Mouse (Mus musculus) ovary, postnatal 14 days (tissue): ENCODE data around the gene Rpl35a.
"Not testable (repeated sequence)": the region's sequence is repeated elsewhere in the genome, so short reads cannot be mapped to it uniquely, and the experiment has no call there.

Source experiments
- DNase-seq: peaks from one replicate; pipeline ENCODE4 v3.0.0; 2022; ENCODE audit warnings: low spot score

Rpl35a gene

DNA sequence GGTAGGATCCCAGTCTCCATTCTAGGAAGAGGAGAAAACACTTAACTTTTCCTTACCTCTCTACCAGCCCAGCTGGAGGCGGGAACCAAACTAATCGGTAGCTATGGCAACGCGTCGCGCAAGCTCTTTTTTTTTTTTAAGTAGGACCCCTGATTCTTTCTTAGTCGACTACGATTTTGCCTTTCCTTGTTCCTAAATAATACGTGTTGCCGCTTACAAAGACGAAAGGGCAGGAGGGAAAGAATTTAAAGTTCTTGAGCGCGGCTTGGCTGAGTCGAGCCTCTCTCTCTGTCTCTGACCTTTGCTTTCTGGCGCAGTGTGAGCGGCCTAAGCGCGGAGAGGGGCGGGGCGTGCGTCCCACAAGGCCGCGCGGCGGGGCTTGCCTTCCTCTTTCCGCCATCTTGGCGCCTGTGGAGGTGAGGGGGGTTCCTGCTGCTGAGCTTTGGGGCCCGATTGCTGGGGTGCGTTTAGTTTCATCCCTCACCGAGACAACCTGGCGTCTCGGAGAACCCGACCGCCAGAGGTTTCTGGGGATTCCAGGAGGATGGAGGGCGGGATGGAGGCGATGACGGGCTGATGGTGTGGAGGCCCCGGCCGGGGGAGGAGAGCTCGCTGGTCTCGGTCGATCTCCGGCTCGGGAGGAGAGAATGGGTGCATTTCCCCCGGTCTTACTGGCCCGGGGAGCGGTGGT lies at the start of gene Rpl35a, which contains the start of gene Iqcg:
TSS of gene Rpl35a (plus strand) at position 359 of the 691 bp plus-strand sequence.
TSS of gene Iqcg (minus strand) at position 124 of the 691 bp plus-strand sequence.
- peak; percentile 81 for DNase-seq

DNA sequence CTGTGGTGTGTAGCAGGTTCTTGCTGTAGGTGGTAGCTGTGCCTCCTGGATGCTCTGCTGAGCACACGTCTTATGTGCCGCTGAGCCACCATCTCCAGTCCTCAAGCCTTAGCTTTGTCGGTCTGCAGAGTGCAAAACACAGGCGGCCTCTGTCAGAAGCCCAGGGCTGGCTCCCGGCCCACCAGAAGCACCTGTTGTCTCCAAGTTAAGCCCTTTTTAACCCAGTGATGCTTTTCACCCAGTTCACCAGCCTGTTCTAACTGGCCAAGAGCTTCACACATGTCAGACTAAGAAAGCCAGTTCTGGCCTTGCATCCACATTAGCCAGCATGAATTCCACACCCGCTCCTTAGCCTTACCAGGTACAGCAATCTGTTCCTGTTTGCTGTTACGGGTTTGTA lies 49.4 kb upstream of the Rpl35a start:
- DNase-seq: no peak

DNA sequence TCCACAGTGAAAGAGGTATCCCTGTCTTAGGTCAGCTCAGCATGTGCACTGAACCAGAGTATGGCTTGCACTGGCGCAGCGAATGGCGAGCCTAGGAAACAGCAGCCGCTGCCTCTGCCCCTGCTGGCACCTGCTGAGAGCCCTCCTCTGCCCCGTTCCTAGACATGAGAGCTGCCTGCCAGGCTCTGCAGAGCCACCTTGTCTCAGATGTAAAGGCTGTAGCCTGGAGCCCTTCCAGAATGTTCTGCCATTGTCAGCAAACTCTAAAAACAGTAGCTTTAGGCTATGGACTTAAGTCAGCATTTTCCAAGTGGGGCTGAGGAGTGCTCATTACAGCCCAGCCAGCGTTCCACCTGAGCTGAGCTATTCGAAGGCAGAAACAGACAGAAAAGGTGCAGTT lies 48.8 kb upstream of the Rpl35a start:
- no peak for DNase-seq

DNA sequence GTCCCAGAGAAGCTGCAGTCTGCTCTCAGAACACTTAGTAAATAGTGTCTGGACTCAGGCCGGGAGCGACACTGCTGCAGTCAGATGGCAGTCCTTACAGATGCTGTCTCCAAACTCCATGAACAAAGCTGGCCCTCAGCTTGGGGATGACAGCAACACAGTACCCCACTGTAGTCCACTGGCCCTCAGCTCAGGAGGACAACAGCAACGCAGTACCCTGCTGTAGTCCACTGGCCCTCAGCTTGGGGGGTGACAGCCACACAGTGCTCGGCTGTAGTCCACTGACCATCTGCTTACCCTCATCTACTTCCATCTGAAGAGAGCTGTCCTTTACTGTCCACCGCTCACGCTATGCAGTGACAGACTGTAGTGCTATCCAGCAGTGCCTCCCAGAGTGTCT lies 46.1 kb upstream of the Rpl35a start:
- no peak for DNase-seq

DNA sequence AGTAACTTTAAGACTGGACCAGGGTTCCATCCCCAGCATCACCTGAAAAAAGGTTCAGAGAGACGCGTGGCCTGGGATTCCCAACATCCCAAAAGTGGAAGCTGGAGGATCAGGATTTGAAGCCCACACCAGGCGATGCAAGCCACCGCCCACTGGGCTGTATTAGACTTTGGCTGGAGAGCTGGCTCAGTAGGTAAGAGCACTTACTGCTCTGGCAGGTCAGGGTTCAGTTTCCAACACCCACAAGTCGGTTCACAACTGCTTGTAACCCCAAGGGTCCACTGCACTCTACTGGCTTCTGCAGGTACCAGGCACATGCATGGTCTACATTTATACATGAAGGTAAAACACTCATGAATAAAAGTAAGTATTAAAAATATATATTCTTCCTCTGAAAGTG lies 42.5 kb upstream of the Rpl35a start:
- no peak for DNase-seq

DNA sequence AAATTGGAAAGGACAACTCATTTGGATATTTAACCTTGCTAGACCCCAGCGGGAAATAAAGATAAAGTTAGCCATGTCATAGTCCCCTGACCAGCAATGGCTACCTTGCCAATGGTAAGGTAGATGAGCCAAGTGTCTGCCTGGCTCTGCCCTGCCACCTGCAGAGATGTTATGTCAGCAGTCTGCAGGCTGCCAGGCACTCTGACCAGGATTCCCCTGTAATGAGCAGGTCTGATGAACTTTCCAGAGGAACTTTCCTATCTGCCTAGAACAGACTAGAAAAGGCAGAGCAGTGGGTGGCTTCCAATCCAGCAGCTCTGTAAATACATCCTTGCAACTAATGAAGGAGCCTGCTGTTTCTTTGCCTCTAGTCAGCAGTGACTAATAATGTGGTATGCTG lies 41.3 kb upstream of the Rpl35a start:
- no peak for DNase-seq

DNA sequence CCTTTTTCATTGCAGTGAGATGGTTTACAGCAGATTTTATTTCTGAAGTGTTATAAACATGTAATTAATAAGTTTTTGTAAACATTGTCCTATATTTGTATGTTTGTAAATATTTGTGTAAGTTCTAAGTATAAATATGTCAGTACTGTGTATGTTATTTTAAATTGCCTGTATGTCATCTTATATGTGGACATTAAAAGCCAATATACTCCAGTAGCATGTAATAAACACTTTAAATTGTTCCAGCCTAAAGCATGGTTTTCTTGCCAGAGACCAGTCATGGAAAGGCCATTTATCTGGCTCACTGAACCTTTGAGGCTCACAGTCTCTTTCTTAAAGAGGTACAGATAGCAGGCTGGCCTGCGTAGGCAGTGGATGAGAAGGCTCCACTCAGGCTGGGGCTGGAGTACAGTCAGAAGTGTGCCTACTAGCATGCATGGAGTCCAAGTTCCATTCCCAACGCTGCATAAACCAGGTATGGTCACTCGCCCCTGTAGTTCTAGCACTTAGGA lies 40.8 kb upstream of the Rpl35a start:
- no peak for DNase-seq

DNA sequence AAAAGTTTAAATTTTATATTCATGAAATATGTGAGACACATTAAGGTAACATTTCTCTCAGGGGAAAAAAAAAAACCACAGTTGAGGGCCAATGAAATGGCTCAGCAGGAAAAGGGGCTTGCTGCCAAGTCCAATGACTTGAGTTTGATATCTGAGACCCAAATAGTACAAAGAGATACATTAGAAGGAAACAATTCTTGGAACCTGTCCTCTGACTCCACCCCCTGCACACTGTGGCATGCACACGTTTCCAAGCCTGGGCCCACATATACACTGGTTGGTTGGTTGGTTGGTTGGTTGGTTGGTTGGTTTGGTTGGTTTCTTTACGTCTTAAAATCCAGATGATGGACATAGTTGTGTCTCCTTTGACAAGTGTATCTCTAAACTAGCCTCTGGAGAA lies 40.3 kb upstream of the Rpl35a start:
- no peak for DNase-seq

DNA sequence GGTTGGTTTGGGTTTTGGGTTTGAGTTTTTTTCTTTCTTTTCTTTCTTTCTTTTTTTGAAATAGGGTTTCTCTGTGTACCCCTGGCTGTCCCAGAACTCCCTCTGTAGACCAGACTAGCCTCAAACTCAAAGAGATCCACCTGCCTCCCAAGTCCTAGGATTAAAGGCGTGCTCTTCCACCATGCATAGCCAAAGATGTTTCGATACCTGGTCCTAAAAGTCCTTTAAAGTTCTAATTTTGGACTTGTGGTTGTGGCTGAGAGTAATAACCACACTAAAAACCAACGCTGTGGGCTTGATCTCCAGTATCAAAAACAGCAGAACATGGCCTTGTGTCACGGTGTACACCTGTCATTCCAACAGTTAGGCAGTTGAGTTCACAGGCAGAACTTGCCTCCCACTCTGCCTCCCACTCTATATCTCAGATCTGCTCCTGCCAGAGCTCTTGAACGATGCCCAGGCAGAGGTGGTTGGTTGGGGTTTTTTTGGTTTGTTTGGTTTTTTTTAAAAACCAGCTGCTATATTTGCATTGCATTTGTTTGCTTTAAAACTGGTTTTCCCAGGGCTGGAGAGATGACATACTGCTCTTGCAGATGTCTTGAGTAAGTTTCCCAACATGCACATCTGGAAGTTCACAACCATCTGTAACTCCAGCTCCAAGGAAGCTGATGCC lies 38.4 kb upstream of the Rpl35a start:
- no peak for DNase-seq

DNA sequence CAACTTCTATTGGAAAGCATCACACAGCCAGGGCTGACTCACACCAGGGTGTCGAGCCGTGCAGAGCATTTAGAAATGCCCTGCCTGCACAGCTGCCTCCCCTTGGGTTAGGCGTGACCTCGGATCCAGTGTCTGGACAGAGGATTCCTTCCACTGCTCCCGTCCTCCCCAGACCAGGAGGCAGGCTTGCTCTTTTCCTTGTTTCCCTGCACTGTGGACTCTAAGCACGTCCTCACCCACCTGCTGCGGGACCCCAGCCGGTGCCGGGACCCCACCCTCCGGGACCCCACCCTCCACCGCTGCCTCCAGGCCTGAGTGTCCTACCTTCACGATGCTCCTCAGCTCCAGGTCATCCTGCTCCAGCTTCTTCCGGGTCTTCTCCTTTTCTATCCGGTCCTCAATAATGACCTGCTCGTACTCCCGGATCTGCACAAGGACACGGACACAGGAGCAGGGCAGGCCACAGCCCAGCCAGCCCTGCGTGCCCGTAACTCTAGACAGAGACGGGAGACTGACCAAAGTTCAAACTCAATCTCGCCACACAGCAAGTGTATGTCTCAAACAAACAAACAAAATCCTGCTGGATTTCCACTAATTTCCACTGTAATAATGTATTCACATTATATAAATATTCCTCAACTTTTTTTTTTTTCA lies 37.0 kb upstream of the Rpl35a start:
- DNase-seq: no peak

DNA sequence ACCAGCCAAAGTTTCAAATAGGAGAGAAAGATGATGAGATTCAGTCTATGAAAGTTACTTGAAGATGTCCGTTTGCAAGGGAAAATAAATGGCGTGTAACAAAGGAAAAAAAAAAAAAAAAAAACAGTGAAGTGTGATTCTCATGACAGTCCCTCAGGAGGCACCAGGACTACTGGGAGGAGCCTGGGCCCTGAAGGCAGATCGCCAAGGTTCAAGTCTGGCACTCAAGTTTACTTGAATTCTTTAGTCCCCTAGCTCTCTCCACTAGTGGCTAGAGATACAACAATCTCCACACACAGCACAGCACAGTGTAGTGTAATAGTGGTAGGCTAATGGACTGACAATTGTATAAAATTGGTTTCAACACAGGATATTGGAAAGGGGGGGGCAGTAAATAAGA lies 34.9 kb upstream of the Rpl35a start:
- DNase-seq: no peak

DNA sequence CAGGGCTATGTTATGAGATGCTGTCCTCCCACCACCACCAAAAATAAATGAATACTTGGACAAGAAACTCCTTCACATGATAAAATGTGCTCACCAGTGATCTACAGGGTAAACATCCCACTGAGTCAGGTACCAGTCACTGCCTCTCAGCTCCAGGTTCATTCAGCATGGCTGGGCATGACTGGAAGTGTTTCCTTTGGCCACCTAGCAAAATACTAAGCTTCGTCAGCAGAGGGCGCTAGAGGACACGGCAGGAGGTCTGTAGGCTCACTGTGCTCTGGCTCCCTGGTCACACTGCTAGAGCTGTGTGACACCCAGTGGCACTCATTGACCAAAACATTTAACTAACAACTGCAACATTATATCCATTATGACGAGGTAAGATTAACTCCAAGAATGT lies 32.5 kb upstream of the Rpl35a start:
- DNase-seq: peak; percentile 88

DNA sequence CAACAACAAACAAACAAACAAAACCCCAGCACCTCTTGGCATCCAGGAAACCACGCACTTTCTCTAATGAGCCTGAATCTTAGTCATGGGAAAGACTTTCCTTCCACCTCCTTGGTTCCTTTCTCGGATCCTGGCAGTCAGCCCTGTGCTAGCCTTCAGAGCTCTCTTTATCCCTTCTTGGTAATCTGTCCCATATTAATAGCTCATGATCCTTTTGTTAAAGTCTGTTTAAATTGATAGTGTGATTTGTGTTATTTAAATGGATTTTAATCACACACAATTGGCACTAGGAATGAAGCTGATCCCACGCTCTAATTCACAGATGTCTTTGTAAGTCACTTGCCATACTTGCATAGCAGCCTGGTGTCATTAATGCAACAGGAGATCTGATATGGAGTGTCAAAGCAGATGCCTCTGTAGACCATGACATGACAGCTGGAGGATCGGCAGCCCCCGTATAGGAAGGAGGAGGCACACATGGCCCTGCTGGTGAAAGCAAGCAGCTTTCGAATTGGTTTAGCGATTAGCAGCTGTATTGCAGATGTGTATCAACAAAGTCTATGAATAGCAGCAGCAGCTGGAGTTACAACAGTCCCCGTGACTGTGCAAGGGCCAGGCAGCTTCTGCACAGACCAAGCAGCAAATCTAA lies 31.7 kb upstream of the Rpl35a start:
- DNase-seq: no peak

DNA sequence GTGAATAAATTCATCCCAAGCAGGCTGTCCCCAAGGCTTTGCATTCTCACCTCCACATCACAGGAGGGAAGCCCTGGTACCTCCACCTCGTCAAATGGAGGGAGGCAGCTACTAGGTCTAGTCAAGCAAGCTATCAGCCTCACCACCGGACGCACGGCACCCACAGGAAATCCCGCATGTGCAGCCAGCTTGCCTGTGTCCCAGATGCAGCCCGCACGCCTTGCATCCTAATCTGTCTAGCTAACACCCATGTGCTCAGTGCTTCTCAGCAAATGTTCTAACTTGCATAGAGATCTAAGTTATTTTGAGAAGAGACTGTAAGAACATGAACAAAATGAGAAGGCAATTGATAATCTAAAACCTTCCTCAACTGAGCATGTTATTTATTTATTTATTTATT lies 29.9 kb upstream of the Rpl35a start:
- no peak for DNase-seq

DNA sequence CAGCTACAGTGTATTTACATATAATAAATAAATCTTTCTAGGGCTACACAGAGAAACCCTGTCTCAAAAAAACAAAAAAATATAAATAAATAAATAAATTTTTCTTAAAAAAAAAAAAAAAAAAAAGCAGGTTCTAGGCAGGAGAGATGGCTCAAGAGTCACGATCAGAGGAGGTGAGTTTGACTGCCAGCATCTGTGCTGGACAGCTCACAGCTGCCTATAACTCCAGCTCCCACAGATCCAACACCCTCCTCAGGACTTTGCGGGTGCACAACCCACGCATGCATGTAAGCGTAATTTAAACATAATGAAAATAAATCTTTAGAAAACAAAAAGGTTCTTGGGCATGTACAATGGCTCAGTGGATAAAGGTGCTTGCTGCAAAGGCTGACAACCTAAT lies 20.2 kb upstream of the Rpl35a start:
- no peak for DNase-seq

DNA sequence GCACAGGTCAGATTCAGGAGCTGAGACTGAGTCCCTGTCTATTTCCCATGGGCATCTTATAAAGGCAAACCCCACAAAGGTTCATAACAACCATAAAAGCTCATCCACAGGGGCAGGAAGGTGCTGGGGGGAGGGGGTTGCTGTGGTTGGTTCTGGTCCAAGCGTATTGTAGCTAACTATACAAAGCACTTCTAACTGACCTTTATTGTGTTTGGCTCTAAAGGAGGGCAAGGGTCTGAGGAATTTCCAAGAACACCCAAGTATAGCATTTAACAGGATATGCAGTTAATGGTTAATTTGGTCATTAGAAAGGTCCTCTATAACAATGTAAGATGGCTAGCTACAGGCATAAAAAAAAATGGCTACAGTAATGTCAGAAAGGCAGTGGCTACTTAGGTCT lies 13.6 kb upstream of the Rpl35a start:
- DNase-seq: no peak

DNA sequence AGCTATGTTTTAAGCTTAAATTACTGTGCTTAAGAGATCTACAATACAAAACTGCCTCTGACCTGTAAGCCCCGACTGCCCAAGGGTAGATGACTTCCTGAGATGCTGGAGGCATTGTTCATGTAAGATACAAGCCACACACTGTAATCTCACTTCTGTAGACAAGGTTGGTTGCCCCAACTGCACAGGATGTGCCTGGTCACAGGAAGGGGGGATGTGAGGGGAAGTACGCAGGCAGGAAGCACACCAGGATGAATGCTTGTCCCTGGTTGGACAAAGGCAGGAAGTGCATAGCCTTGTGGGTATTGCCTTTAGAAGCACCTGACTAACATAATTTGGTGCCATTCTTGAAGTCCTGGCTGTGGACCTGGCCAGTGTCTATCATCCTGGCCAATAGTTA lies 13.0 kb upstream of the Rpl35a start:
- no peak for DNase-seq

DNA sequence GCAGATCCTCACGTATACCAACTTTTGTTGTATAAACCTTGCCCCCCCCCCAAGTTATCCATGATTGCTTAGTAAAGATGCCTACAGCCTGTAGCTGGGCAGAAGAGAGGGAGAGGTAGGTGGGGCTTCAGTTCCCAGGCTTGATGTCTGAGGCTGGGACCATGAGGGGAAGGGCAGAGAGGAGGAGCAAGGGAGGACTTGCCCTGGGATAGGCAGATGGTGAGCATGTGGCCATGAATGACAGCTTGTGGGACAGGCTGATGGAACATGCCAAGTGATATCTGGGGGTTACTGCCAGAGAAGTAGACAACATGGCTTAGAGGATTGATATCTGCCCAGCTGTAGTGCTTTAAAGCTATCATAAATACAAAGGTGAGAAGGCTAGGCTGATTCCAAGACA lies 8.2 kb upstream of the Rpl35a start:
- DNase-seq: no peak

DNA sequence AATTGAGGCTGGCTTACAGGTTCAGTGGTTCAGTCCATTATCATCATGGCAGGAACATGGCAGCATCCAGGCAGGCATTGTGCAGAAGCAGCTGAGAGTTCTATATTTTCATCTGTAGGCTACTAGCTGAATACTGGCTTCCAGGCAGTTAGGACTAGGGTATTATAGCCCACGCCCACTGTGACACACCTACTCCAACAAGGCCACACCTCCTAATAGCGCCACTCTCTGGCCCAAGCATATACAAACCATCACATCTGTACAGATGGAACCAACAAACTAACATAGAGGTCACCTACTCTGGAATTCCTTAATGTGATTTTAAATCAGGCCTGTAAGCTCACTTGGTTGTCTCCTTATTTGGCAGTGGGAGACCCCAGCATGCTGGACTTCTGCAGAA lies 7.6 kb upstream of the Rpl35a start:
- no peak for DNase-seq

DNA sequence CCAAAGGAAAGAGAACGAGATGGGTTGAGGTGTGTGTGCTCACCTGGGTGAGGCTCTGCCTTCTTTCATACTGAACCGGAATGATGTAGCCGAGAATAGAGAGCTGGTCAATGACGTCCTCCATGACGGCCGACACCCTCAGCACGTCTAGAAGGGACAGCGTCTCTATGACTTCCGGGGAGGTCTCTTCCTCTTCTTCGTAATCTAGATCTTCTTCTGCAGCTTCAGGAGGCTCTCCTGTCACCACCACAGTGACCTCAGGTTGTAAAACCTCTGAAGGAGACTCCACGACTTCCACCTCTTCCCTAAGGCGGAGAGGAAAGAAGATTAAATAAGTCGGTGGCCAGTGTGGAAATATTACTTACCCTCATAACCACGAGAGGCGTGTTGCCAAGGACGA lies 6.4 kb upstream of the Rpl35a start:
- no peak for DNase-seq

DNA sequence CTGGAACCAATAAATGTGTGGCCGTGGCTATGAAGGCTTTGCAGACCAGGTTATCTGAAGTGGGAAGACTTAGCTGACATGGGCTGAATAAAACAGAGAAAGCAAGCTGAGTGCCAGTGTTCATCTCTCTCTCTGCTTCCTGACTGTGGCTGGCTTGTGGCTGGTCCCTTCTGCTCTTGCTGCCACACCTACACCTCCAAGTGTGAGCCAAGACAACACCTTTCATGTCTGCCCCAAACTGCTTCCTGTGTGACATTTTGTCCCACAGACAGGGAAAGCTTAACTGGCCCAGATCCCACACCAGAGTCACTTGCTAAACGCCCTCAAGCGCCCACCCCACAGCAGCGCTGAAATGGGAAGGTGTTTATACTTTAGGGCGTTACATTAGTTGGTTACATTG lies 3.1 kb upstream of the Rpl35a start:
- DNase-seq: no peak

DNA sequence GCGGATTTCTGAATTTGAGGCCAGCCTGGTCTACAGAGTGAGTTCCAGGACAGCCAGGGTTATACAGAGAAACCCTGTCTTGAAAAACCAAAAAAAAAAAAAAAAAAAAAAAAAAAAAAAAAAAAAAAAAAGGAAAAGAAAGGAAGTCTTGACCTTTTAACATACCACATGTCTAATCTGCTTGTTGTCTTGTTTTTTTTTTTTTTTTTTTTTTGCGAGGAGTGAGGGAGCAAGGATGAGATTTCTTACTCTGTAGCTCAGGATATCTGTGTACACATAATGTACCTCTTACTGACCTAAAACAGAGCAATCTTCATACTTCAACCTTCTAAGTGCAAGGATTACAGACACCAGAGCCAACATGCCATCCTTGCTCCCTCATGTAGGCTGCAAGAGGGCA lies 1.3 kb upstream of the Rpl35a start:
- not testable (repeated sequence) for DNase-seq

DNA sequence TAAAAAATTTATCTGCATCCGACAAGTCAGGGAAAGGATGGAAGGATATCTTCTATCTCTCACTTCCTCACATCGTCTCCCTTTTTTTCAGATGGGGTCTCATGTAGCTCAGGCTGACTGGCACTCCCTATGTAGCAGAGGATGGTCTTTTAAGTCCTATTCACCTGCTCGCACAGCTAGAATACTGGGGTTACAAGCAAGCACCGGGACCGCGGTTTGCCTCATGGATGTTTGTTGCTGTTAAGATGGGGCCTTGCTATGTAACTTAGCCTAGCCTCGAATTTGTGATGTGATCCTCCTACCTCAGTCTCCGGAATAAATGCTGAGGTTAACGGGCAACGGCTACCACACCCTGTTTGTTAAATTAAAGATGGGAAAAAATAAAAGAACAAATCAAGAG lies 598 bp upstream of the Rpl35a start:
- DNase-seq: no peak
